Mouse (Mus musculus) CH12.LX (cell line): ENCODE measurements around the gene Prep. TPM values are rescaled to one million over a fixed set of nuclear protein-coding genes. Genes with fewer than 3 reads are reported as not detected.

Source experiments
- DNase-seq: peaks from one replicate; pipeline ENCODE4 v3.0.0-alpha.2; 2013; ENCODE audit errors: extremely low read depth
- H3K27ac ChIP-seq: 2 replicates; pipeline ENCODE4 v1.5.1; 2012; ENCODE audit warnings: low read depth, mild to moderate bottlenecking, control low read depth, moderate library complexity; ENCODE audit not compliant: insufficient read depth
- H3K27me3 ChIP-seq: replicated peaks from 2 replicates; pipeline ENCODE3; 2012; ENCODE audit warnings: inconsistent platforms
- H3K36me3 ChIP-seq, 2 experiments: replicated peaks in 1 of 2; 2 replicates each; pipeline versions ENCODE3 to v1.6.1; 2012; ENCODE audit warnings: inconsistent platforms in 1 of 2, low read length in 1 of 2, mild to moderate bottlenecking in 1 of 2, mixed read lengths in 1 of 2, moderate library complexity in 1 of 2; ENCODE audit not compliant: control insufficient read depth in 1 of 2, insufficient read depth in 1 of 2
- H3K4me1 ChIP-seq, 2 experiments: 2 replicates each; pipeline ENCODE4 v1.6.1; 2012; ENCODE audit warnings: inconsistent platforms in 1 of 2, moderate library complexity in 1 of 2; ENCODE audit not compliant: insufficient read depth in 2 of 2, control insufficient read depth in 1 of 2
- H3K4me2 ChIP-seq: 2 replicates; pipeline ENCODE4 v1.6.1; 2012; ENCODE audit warnings: low read depth, mild to moderate bottlenecking, control low read depth; ENCODE audit not compliant: poor library complexity, insufficient read depth, severe bottlenecking
- H3K4me3 ChIP-seq, 3 experiments: fragments of 150-350 bp in 1 of 3; sonication (generic) in 1 of 3; replicated peaks in 1 of 3; 2 replicates each; pipeline versions ENCODE3 to v1.5.1; 2011 to 2012; ENCODE audit warnings: low read depth in 2 of 3, low read length in 2 of 3, mild to moderate bottlenecking in 2 of 3, moderate library complexity in 2 of 3, control low read depth in 1 of 3, improper control_type of control experiment in 1 of 3, inconsistent platforms in 1 of 3, mixed read lengths in 1 of 3; ENCODE audit not compliant: poor library complexity in 1 of 3
- H3K79me2 ChIP-seq: replicated peaks from 2 replicates; pipeline ENCODE4 v1.6.1; 2012; ENCODE audit warnings: mild to moderate bottlenecking, moderate library complexity; ENCODE audit not compliant: control insufficient read depth, poor library complexity, insufficient read depth, severe bottlenecking; ENCODE audit errors: extremely low read depth
- H3K9ac ChIP-seq: 2 replicates; pipeline ENCODE4 v1.6.1; 2012; ENCODE audit warnings: low read depth, mild to moderate bottlenecking, control low read depth, moderate library complexity; ENCODE audit not compliant: insufficient read depth
- H3K9me3 ChIP-seq: replicated peaks from 2 replicates; pipeline ENCODE3; 2012; ENCODE audit warnings: low read length, inconsistent platforms, mixed read lengths
- CHD1 ChIP-seq: IDR thresholded peaks from 2 replicates; pipeline ENCODE4 v1.6.1; 2012; ENCODE audit warnings: low read depth, low read length, improper control_type of control experiment, inconsistent platforms
- CHD2 ChIP-seq: IDR thresholded peaks from 2 replicates; pipeline ENCODE4 v1.6.1; 2011; ENCODE audit warnings: low read length, improper control_type of control experiment
- CTCF ChIP-seq, 2 experiments: IDR thresholded peaks in 1 of 2; conservative IDR thresholded peaks in 1 of 2; 2 replicates each; pipeline ENCODE4 v1.5.1; 2011 to 2012; ENCODE audit warnings: low read depth in 2 of 2, low read length in 2 of 2, improper control_type of control experiment in 1 of 2, inconsistent platforms in 1 of 2, mild to moderate bottlenecking in 1 of 2, moderate library complexity in 1 of 2
- E2F4 ChIP-seq: IDR thresholded peaks from 2 replicates; pipeline ENCODE4 v1.6.1; 2011; ENCODE audit warnings: low read depth, low read length, improper control_type of control experiment; ENCODE audit not compliant: insufficient replicate concordance
- EP300 ChIP-seq: IDR thresholded peaks from 2 replicates; pipeline ENCODE4 v1.6.1; 2011; ENCODE audit warnings: low read length, improper control_type of control experiment
- ETS1 ChIP-seq: conservative IDR thresholded peaks from 2 replicates; pipeline ENCODE4 v1.6.1; 2012; ENCODE audit warnings: low read depth, mild to moderate bottlenecking, inconsistent platforms, low read length, improper control_type of control experiment, moderate library complexity
- GABPA ChIP-seq: IDR thresholded peaks from 2 replicates; pipeline ENCODE4 v1.6.1; 2012; ENCODE audit warnings: low read depth, low read length, improper control_type of control experiment, inconsistent platforms; ENCODE audit not compliant: insufficient replicate concordance
- HCFC1 ChIP-seq: IDR thresholded peaks from 2 replicates; pipeline ENCODE4 v1.6.1; 2012; ENCODE audit warnings: low read depth, mild to moderate bottlenecking, inconsistent platforms, low read length, improper control_type of control experiment
- IRF4 ChIP-seq: IDR thresholded peaks from 2 replicates; pipeline ENCODE4 v1.6.1; 2014; ENCODE audit warnings: low read depth, mild to moderate bottlenecking, inconsistent platforms, low read length, improper control_type of control experiment
- JUN ChIP-seq: IDR thresholded peaks from 2 replicates; pipeline ENCODE4 v1.6.1; 2011; ENCODE audit warnings: low read depth, mild to moderate bottlenecking, low read length, improper control_type of control experiment, moderate library complexity; ENCODE audit not compliant: insufficient read depth
- JUND ChIP-seq: conservative IDR thresholded peaks from 2 replicates; pipeline ENCODE4 v1.6.1; 2011; ENCODE audit warnings: low read depth, low read length, improper control_type of control experiment
- MAX ChIP-seq: IDR thresholded peaks from 2 replicates; pipeline ENCODE4 v1.6.1; 2011; ENCODE audit warnings: low read length, improper control_type of control experiment
- MAZ ChIP-seq: IDR thresholded peaks from 2 replicates; pipeline ENCODE4 v1.6.1; 2012; ENCODE audit warnings: low read depth, mild to moderate bottlenecking, inconsistent platforms, low read length, improper control_type of control experiment, moderate library complexity
- MXI1 ChIP-seq: IDR thresholded peaks from 2 replicates; pipeline ENCODE4 v1.6.1; 2011; ENCODE audit warnings: mild to moderate bottlenecking, low read depth, low read length, improper control_type of control experiment
- MYC ChIP-seq: IDR thresholded peaks from 2 replicates; pipeline ENCODE4 v1.6.1; 2011; ENCODE audit warnings: low read depth, mild to moderate bottlenecking, improper control_type of control experiment, low read length
- PAX5 ChIP-seq: IDR thresholded peaks from 2 replicates; pipeline ENCODE4 v1.6.1; 2012; ENCODE audit warnings: low read length, inconsistent platforms, mixed read lengths
- POLR2A ChIP-seq: IDR thresholded peaks from 2 replicates; pipeline ENCODE4 v1.6.1; 2011; ENCODE audit warnings: low read depth, mild to moderate bottlenecking, improper control_type of control experiment, low read length
- RAD21 ChIP-seq: IDR thresholded peaks from 2 replicates; pipeline ENCODE4 v1.6.1; 2011; ENCODE audit warnings: low read depth, mild to moderate bottlenecking, low read length, improper control_type of control experiment, moderate library complexity
- RCOR1 ChIP-seq: conservative IDR thresholded peaks from 2 replicates; pipeline ENCODE4 v1.6.1; 2012; ENCODE audit warnings: low read depth, mild to moderate bottlenecking, inconsistent platforms, low read length, improper control_type of control experiment
- TCF12 ChIP-seq: IDR thresholded peaks from 2 replicates; pipeline ENCODE4 v1.6.1; 2014; ENCODE audit warnings: low read depth, mild to moderate bottlenecking, inconsistent platforms, low read length, improper control_type of control experiment
- USF1 ChIP-seq: IDR thresholded peaks from 2 replicates; pipeline ENCODE4 v1.6.1; 2014; ENCODE audit warnings: low read depth, mild to moderate bottlenecking, inconsistent platforms, low read length, improper control_type of control experiment
- USF2 ChIP-seq: conservative IDR thresholded peaks from 2 replicates; pipeline ENCODE4 v1.6.1; 2011; ENCODE audit warnings: low read depth, low read length, improper control_type of control experiment
- ZKSCAN1 ChIP-seq: IDR thresholded peaks from 2 replicates; pipeline ENCODE4 v1.6.1; 2012; ENCODE audit warnings: low read depth, inconsistent platforms, low read length, improper control_type of control experiment, borderline replicate concordance
- ZMIZ1 ChIP-seq: IDR thresholded peaks from 2 replicates; pipeline ENCODE4 v1.6.1; 2012; ENCODE audit warnings: low read depth, mild to moderate bottlenecking, inconsistent platforms, low read length, improper control_type of control experiment
- ZNF384 ChIP-seq: IDR thresholded peaks from 2 replicates; pipeline ENCODE4 v1.6.1; 2012; ENCODE audit warnings: low read depth, low read length, improper control_type of control experiment, inconsistent platforms
- dilution Hi-C: fragments of 300-500 bp; cut with MboI; formaldehyde crosslinking; loops from 2 replicates; pipeline ENCODE4 v1.14.3; 2020; ENCODE audit warnings: low sequenced_read_pairs; ENCODE audit not compliant: extremely low pct_unique_long_range_greater_than_20kb, extremely low pct_ligation_motif_present
- in situ Hi-C: fragments of 300-500 bp; cut with MboI; formaldehyde crosslinking; loops from 3 replicates; pipeline ENCODE4 v1.14.3; 2019; ENCODE audit warnings: low sequenced_read_pairs, low pct_ligation_motif_present, low pct_unique_long_range_greater_than_20kb, mixed read lengths
- polyA plus RNA-seq: library from polyadenylated mRNA; unstranded; fragments of >175 nt; gene quantifications from 2 replicates; pipeline ENCODE4 v1.2.1, GENCODE M21; 2012; ENCODE audit warnings: low read depth; ENCODE audit not compliant: insufficient read length
- total RNA-seq, 2 experiments: library from RNA; depleted of rRNA; stranded (reverse); fragments of 300-350 nt in 1 of 2; fragments of >200 nt in 1 of 2; gene quantifications; 2 replicates each; pipeline ENCODE4 v1.2.3; 2012 to 2014

The Prep gene
- total and polyA plus RNA-seq, 3 experiments: 17.6 to 28.2 (median 25.7) TPM

DNA sequence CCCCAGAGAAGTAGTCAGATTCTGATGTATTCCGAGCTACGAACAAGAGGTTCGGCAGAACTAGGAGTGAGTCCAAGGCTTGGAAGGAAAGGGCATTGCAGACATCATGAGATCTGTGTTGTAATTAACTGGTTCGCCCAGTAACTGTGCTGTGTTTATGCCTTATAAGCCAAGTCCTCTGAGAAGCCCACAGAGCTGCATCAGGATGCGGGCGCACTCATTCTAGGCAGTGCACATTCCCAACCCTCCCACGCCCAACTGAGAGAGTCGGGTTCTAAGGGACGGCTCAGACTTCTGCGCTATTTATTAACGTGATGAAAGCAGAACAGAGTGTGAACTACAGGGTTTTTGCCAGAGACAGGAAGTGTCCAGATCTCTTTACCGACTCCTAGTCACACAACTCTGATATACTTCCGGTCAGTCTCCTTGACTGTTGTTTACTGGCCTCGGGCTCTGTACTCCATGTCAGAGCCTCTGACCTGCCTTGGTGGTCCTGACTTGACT is 87.6 kb downstream of the Prep start:
- H3K4me1 ChIP-seq: no peaks in the 10 kb centered on the region
- no peak for DNase-seq
- no peak overlapping the region for H3K4me3 ChIP-seq
- no peak overlapping the region for H3K27ac ChIP-seq
- H3K9ac ChIP-seq: no peak overlapping the region
- peaks cover 68 to 97% of the 10 kb centered on the region in 2 experiments for H3K36me3 ChIP-seq
- H3K79me2 ChIP-seq: no peaks in the 10 kb centered on the region
- H3K4me2 ChIP-seq: no peak overlapping the region
- dilution Hi-C loops (no loop called here), in situ Hi-C loops (no loop called here)
- no peak for TF ChIP-seq CHD1
- TF ChIP-seq MXI1: no peak
- no peak for TF ChIP-seq ZKSCAN1
- TF ChIP-seq ZMIZ1: no peak
- no peak for TF ChIP-seq E2F4
- no peak for TF ChIP-seq POLR2A
- TF ChIP-seq MYC: no peak
- no peak for TF ChIP-seq MAZ
- no peak for TF ChIP-seq USF2
- no peak for TF ChIP-seq ETS1
- TF ChIP-seq PAX5: no peak
- no peak for TF ChIP-seq JUN
- no peak for TF ChIP-seq ZNF384
- no peak for TF ChIP-seq JUND
- no peak for TF ChIP-seq MAX
- TF ChIP-seq HCFC1: no peak
- no peak for TF ChIP-seq RAD21
- TF ChIP-seq CHD2: no peak
- TF ChIP-seq EP300: no peak
- no peak for TF ChIP-seq TCF12
- TF ChIP-seq, all 38 proteins: peak for 0
- Histone ChIP-seq H3K27me3 (no peaks in the 10 kb centered on the region), H3K9me3 (no peaks in the 10 kb centered on the region)

DNA sequence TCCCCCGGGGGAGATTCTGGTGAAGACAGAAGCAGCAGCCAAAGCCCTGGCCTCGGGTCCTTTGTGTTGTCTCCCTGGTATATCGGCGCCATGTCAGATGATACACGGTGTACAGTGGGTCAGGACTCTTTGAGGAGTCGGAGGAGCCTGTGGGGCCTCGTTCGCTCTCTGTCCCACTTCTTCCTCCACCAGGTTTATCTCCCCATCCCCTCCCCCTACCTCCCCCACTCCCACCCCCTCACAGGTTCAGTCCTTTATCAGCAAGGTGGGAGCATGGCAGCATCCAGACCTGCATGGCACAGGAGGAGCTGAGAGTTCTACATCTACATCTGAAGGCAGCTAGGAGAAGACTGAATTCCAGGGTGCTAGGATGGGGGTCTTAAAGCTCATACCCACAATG is 98.8 kb downstream of the Prep start:
- Histone ChIP-seq H3K9me3 (no peaks in the 10 kb centered on the region), H3K4me3 (no peak overlapping the region), H3K79me2 (no peaks in the 10 kb centered on the region), H3K9ac (no peak overlapping the region)
- TF ChIP-seq MAZ (no peak), GABPA (no peak), RAD21 (no peak), CHD2 (no peak), E2F4 (no peak), RCOR1 (no peak), USF2 (no peak), JUN (no peak), MXI1 (no peak), HCFC1 (no peak), CTCF (conservative IDR thresholded peaks at IDR 0.05 in 1 of 2, IDR thresholded peaks at IDR 0.05 in 1 of 2; ENCODE audit: low read depth in 2 of 2, low read length in 2 of 2) (no peak), USF1 (no peak), EP300 (no peak), IRF4 (no peak)
- TF ChIP-seq, all 38 proteins: peak for 0
- H3K4me2 ChIP-seq: no peak overlapping the region
- H3K4me1 ChIP-seq: no peaks in the 10 kb centered on the region
- H3K27me3 ChIP-seq: no peaks in the 10 kb centered on the region
- DNase-seq: no peak
- in situ Hi-C loops (no loop called here), dilution Hi-C loops (no loop called here)
- peaks cover under 1 to 6% of the 10 kb centered on the region in 2 experiments for H3K36me3 ChIP-seq
- H3K27ac ChIP-seq: no peak overlapping the region
